Mouse (Mus musculus) brain, embryonic 14.5 days (tissue): ENCODE results near the gene Rnf146. TPM values are rescaled to one million over a fixed set of nuclear protein-coding genes. Genes with fewer than 3 reads are reported as not detected.
"Not testable (repeated sequence)": the region's sequence is repeated elsewhere in the genome, so short reads cannot be mapped to it uniquely, and the experiment has no call there.

Experiments
- DNase-seq: peaks from one replicate; pipeline ENCODE4 v3.0.0-alpha.2; 2011; ENCODE audit warnings: low read depth
- CTCF ChIP-seq: fragments of 200-500 bp; IDR thresholded peaks from 2 replicates; pipeline ENCODE4 v1.5.1; 2012; ENCODE audit warnings: inconsistent platforms, mild to moderate bottlenecking, moderate library complexity, borderline replicate concordance; ENCODE audit not compliant: insufficient read depth, insufficient read length; ENCODE audit errors: extremely low read depth
- POLR2A ChIP-seq: fragments of 200-500 bp; IDR thresholded peaks from 2 replicates; pipeline ENCODE4 v1.6.1; 2012; ENCODE audit warnings: mild to moderate bottlenecking, inconsistent platforms, borderline replicate concordance; ENCODE audit not compliant: poor library complexity, insufficient read depth, insufficient read length, severe bottlenecking; ENCODE audit errors: extremely low read depth
- polyA plus RNA-seq: library from polyadenylated mRNA; depleted of rRNA; stranded (reverse); fragments of >200 nt; gene quantifications from 2 replicates; pipeline ENCODE4 v1.2.3, GENCODE M21; 2012; rRNA removed

Rnf146 gene
- 80.3 and 93.8 TPM in 2 replicates for polyA plus RNA-seq

- no peak for TF ChIP-seq CTCF
- no peak for TF ChIP-seq POLR2A
Observed at GRCm38 (mm10) chr10:29362197-29362900, at the start of gene Rnf146. Gene Rnf146, minus strand, starts transcription at chr10:29362442.

GRCm38 (mm10) chr10:29402656-29403268 lies 40.5 kb upstream of the Rnf146 start:
- TF ChIP-seq POLR2A: no peak
- TF ChIP-seq CTCF: no peak
- DNase-seq: peak; percentile 69

More at GRCm38 (mm10) chr10:29362197-29362900, at the start of gene Rnf146:
- DNase-seq: no peak

GRCm38 (mm10) chr10:29394890-29395289 lies 32.6 kb upstream of the Rnf146 start:
- not testable (repeated sequence) for DNase-seq

- TF ChIP-seq CTCF (no peak), POLR2A (no peak)
- DNase-seq: no peak
Observed at GRCm38 (mm10) chr10:29381558-29381957, 19.3 kb upstream of the Rnf146 start.

- peak; percentile 49 for DNase-seq
- TF ChIP-seq POLR2A (no peak), CTCF (no peak)
Observed at GRCm38 (mm10) chr10:29374065-29374464, 11.8 kb upstream of the Rnf146 start.

- DNase-seq: peak; percentile 94
Observed at GRCm38 (mm10) chr10:29361464-29362196, 612 bp downstream of the Rnf146 start.

DNA sequence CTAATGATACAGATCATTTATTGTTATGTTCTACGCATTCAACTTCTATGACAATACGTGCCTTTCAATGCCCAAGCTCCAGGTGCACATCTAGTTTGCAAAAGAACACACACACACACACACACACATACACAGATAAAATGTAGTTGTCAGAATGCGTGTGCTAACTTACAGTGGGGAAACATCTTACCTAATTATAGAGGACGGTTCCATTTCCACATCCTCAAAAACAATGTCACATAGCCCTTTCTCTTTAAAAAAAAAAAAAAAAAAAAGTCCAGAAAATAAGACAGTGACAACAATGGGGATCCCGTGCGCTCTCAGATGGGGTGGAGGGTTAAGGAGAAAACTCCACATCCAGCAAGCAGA lies 1.2 kb downstream of the Rnf146 start:
- no peak for DNase-seq
- TF ChIP-seq POLR2A (no peak), CTCF (no peak)

More at GRCm38 (mm10) chr10:29361464-29362196, 612 bp downstream of the Rnf146 start:
- no peak for TF ChIP-seq CTCF
- peak; percentile 98 for TF ChIP-seq POLR2A

DNA sequence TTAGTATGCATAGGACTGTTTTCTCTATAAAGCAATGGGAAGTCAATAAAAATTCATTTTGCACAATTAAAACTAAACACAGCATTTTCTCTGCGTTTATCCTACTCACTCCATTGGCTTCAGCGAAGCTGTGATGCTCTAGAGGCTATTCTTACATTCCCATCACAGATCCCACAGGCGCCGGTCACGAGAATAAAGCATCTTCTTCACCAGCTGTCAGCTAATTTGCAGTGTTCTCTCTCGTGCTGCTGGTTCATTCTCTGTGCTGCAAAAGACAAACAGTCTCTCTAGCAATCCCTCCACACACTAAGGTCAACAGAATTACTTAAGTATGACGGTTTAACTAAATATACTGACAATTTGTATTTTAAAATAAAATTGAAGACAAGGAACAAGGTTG lies 8.1 kb downstream of the Rnf146 start:
- peak; percentile 61 for DNase-seq
- TF ChIP-seq POLR2A (no peak), CTCF (no peak)

- no peak for TF ChIP-seq POLR2A
Observed at GRCm38 (mm10) chr10:29352575-29352974, 9.7 kb downstream of the Rnf146 start.

GRCm38 (mm10) chr10:29351420-29351819 lies 10.8 kb downstream of the Rnf146 start:
- no peak for DNase-seq

More at GRCm38 (mm10) chr10:29352575-29352974, 9.7 kb downstream of the Rnf146 start:
- DNase-seq: no peak

DNA sequence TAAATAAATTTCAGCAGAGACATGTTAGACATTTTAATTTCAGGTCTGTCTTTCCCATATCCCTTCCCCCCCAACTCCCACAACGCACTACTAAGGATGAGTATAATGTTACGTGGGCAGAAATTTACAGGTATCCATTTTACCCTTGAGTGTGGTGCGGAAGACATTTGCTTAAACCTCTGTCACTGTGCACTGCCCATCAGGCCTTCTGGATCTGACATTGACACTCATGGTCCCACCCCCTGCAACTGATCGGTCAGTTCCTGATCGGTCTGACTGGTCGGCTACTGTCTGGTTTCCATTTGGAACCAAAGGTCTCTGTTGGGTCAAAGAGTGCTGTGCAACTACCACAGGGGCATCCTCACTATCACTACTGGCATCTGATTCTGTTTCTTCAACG lies 15.6 kb downstream of the Rnf146 start:
- TF ChIP-seq POLR2A (no peak), CTCF (no peak)
- DNase-seq: no peak

More at GRCm38 (mm10) chr10:29351420-29351819, 10.8 kb downstream of the Rnf146 start:
- TF ChIP-seq CTCF (no peak), POLR2A (no peak)
